Mouse (Mus musculus) kidney, adult 10 weeks (tissue): ENCODE measurements around the gene Zfp472. TPM values are rescaled to one million over a fixed set of nuclear protein-coding genes. Genes with fewer than 3 reads are reported as not detected.

Source experiments
- polyA plus RNA-seq: library from polyadenylated mRNA; stranded (reverse); fragments of 350-450 nt; fragmentation: Illumina TruSeq; extraction: RNeasy Lipid Tissue Mini Kit (QIAGEN cat#74804); gene quantifications from one replicate; pipeline ENCODE4 v1.2.3, GENCODE M21; 2014; ENCODE audit warnings: low read depth, low replicate concordance

Gene Zfp472
- polyA plus RNA-seq: 11.5 TPM

DNA sequence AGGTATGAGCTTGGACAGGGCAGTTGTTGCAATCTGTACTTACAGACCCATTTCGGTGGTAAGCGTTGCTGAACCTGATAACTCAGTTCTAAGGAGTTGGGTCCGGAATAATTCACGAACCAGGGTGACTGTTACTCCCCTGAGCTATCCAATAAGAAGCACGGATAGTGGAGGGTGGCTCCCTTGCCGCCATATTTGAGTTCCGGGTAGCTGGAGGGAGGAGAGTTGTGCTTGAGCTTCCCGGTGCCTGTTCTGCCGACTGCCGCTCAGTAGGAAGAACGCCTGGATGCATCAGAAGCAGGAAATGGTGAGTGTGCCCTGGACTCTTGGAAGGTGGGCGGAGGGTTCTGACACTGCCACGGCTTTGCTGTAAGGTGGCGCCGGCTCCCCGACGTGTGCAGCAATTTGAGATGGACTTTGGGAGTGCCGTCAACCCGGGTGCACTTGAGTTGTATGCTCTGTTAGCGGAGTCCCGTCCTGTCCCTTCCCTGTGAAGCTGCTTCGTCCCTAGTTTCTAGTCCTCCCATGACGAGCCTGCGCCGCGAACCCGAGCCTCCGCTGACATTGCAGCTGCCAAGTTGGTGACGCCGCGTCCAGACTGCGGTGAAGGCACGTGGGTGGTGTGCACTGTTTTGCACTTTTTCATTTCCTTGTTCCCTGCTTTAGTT is at the start of gene Zfp472:
Gene Zfp472, plus strand, starts transcription at position 192 of the 668 bp plus-strand sequence.

GRCm38 (mm10) chr17:32917131-32917530 is 48.5 kb upstream of the Zfp472 start, which contains the start of gene Cyp4f14:
Cyp4f14 (minus strand) TSS chr17:32917342.

DNA sequence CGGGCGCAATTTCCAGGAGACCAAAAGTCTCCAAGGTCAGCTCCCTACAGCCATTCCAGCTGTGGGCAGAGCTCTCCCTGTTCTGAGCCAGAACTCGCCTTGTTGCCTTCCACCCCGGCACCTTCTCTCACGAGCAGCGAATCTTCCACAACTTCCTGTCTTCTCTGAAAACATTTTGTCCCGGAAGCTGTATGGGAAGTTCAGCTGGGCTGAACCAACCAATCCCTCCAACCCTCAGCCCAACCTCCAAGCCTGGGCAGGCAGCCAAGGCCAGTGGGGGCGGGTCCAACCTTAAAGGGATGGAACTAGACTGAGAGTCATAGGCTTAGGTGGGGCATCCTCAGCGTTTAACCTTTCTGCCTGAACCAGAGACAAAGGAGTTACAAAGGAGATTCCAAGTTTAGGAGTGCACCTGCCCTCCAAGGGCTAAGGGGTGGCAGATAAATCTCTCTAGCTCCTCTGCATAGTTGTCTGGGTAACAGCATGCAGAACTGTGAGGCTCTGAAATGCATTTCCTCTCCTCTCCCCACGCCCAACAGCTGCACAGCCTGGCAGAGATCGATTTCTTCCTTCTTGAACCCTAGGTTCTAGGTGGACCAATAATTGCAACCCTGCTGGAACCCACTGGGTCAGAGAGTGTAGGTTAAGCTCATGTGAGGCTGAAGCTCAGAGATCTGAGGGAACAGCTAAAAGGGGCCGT is 18.2 kb upstream of the Zfp472 start, which contains the start of gene Cyp4f13:
Gene Cyp4f13, minus strand, starts transcription at position 188 of the 700 bp plus-strand sequence.

DNA sequence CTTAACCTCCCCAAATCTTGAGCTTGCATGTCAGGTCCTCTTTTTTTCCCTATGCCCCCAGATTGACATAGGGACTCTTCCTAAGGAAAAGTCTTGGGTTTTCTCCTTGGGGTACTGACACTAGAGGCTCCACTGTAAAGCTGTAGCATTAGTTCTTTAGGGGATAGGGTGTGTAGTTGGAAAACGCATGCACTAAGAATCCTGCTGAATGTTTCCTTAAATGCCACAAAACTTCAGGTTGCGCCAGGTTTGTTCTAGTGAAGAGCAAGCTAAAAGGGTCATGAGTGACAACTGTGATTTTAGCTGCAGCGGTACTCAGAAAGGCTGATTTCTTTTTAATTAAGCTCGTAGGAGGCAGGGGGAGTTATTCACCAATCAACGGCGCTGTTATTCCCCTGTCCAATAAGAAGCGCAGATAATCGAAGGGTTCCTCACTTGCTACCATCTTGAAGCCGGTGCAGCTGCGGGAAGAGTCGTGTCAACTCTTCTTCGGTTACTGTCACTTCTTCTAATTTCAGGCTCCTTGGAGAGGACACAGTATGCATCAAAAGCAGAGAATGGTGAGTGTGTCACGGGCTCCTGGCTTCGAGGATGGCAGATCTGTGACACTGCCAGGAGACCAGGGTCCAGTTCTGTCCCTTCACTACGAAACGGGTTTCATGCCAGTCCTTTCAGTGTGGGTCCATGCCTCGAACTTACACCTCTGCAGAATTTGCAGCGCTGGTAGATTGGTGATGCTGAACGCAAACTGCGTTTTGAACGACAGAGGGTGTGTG is 27.3 kb downstream of the Zfp472 start, which contains the start of gene Zfp952:
Gene Zfp952, plus strand, starts transcription at position 431 of the 776 bp plus-strand sequence.

Other genes starting within 250 kb of the Zfp472 start
- 102 TPM for gene Zfp871, start 177.5 kb upstream of the Zfp472 start, polyA plus RNA-seq
- 0.97 TPM for gene Zfp811, start 155.9 kb upstream of the Zfp472 start, polyA plus RNA-seq
- gene Zfp799, start 135.6 kb upstream of the Zfp472 start, polyA plus RNA-seq: 14.9 TPM
- gene Zfp870, start 74.2 kb upstream of the Zfp472 start, polyA plus RNA-seq: 8.4 TPM
- gene Cyp4f14, start 48.5 kb upstream of the Zfp472 start, polyA plus RNA-seq: 2.1 TPM
- 11.3 TPM for gene Cyp4f13, start 18.4 kb upstream of the Zfp472 start, polyA plus RNA-seq
- gene Zfp952, start 27.3 kb downstream of the Zfp472 start, polyA plus RNA-seq: 18.4 TPM
- gene Zfp763, start 67.6 kb downstream of the Zfp472 start, polyA plus RNA-seq: 19.6 TPM
- not detected for gene 4921501E09Rik, start 102.2 kb downstream of the Zfp472 start, polyA plus RNA-seq
- gene Zfp563, start 123.5 kb downstream of the Zfp472 start, polyA plus RNA-seq: 20.4 TPM
- gene Morc2b, start 173.9 kb downstream of the Zfp472 start, polyA plus RNA-seq: not detected
- not detected for gene Olfr55, start 202.6 kb downstream of the Zfp472 start, polyA plus RNA-seq
- gene Olfr239, start 225.5 kb downstream of the Zfp472 start, polyA plus RNA-seq: not detected